Mouse (Mus musculus) ES-Bruce4 (cell line): ENCODE data around the gene 3110082I17Rik. TPM values are rescaled to one million over a fixed set of nuclear protein-coding genes. Genes with fewer than 3 reads are reported as not detected.

Experiments
- H3K27ac ChIP-seq: 2 replicates; pipeline ENCODE4 v1.5.1; 2012; ENCODE audit warnings: low read length, inconsistent platforms; ENCODE audit not compliant: insufficient read depth
- H3K27me3 ChIP-seq: 2 replicates; pipeline ENCODE4 v1.6.1; 2012; ENCODE audit warnings: mild to moderate bottlenecking, low read length, inconsistent platforms; ENCODE audit not compliant: control insufficient read depth, poor library complexity, insufficient read depth, severe bottlenecking
- H3K36me3 ChIP-seq: 2 replicates; pipeline ENCODE4 v1.6.1; 2012; ENCODE audit warnings: inconsistent platforms, mild to moderate bottlenecking, low read length, moderate library complexity; ENCODE audit not compliant: control insufficient read depth, poor library complexity, insufficient read depth, severe bottlenecking
- H3K4me1 ChIP-seq: one replicate; pipeline ENCODE4 v1.8.1; 2011; ENCODE audit warnings: low read length; ENCODE audit not compliant: control insufficient read depth, insufficient read depth
- H3K4me3 ChIP-seq: 2 replicates; pipeline ENCODE4 v1.5.1; 2011; ENCODE audit warnings: low read depth, mild to moderate bottlenecking, low read length
- H3K9ac ChIP-seq: 2 replicates; pipeline ENCODE4 v1.6.1; 2012; ENCODE audit warnings: low read depth, mild to moderate bottlenecking, inconsistent platforms; ENCODE audit not compliant: poor library complexity, severe bottlenecking
- H3K9me3 ChIP-seq: replicated peaks from 2 replicates; pipeline ENCODE4 v1.6.1; 2012; ENCODE audit warnings: mild to moderate bottlenecking, low read length, inconsistent platforms; ENCODE audit not compliant: control insufficient read depth, poor library complexity, insufficient read depth, severe bottlenecking
- CTCF ChIP-seq: IDR thresholded peaks from one replicate; pipeline ENCODE4 v1.8.1; 2011; ENCODE audit warnings: low read depth, low read length
- EP300 ChIP-seq: IDR thresholded peaks from 2 replicates; pipeline ENCODE4 v1.6.1; 2011; ENCODE audit warnings: low read depth, low read length; ENCODE audit not compliant: insufficient read depth
- POLR2A ChIP-seq: IDR thresholded peaks from one replicate; pipeline ENCODE4 v1.8.1; 2011; ENCODE audit warnings: low read length; ENCODE audit not compliant: insufficient read depth
- polyA plus RNA-seq: library from polyadenylated mRNA; stranded (reverse); fragments of >200 nt; gene quantifications from 2 replicates; pipeline ENCODE4 v1.2.4, GENCODE M21; 2011; ENCODE audit warnings: low read depth; ENCODE audit not compliant: missing spikeins, insufficient read depth, insufficient read length

Gene 3110082I17Rik
- polyA plus RNA-seq, 1 experiment = 44.5 TPM

DNA sequence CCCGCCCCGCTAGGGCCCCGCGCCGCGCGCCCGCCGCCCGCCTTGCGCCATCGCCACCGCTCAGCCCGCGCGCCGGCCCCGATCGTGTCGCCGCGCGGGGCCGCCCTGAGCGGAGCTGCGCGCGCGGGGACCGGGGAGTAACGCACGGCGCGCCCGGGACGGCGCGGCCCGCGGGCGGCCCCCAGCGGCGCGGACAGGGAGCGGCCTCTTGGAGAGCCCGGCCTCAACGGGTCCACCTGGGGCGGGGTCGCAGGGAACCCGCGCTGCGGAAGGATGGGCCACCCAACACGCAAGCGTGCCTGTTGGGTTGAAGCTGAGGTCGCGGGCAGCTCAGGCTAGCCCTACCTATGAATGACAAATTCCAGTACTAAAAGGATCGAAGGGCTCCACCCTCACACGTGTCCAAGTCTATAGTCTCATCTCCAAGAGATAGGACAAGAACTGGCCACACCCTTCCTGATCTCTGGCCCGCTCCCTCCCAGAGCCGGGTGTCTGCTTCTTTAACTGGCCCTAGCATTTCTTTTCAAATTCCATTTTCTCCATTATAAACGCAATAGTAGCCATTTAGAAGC is 134.8 kb downstream of the 3110082I17Rik start, which contains the start of gene Adap1:
Gene Adap1, minus strand, starts transcription at position 228 of the 572 bp plus-strand sequence.
- Histone ChIP-seq H3K27me3 (no peaks in the 10 kb centered on the region), H3K9me3 (no peaks in the 10 kb centered on the region), H3K36me3 (no peaks in the 10 kb centered on the region)

GRCm38 (mm10) chr5:139324691-139325394 is 135.5 kb downstream of the 3110082I17Rik start:
- Histone ChIP-seq H3K27me3 (no peaks in the 10 kb centered on the region), H3K36me3 (no peaks in the 10 kb centered on the region), H3K9me3 (no peaks in the 10 kb centered on the region), H3K27ac (no peak overlapping the region), H3K4me3 (peak overlapping the region; percentile 77), H3K4me1 (peaks cover 13% of the 10 kb centered on the region), H3K9ac (peak overlapping the region; percentile 93)
- TF ChIP-seq EP300 = no peak
- TF ChIP-seq POLR2A = no peak
- TF ChIP-seq CTCF = no peak

More for the DNA sequence above, 134.8 kb downstream of the 3110082I17Rik start, which contains the start of gene Adap1:
- TF ChIP-seq EP300 (peak; percentile 72; the same call in 1 of the 2 replicates), CTCF (peak; percentile 4), POLR2A (no peak)
- H3K9ac ChIP-seq = peak within 1 kb of the TSS; percentile 93
- peak within 1 kb of the TSS; percentile 3; the same call in 1 of the 2 replicates for H3K27ac ChIP-seq
- H3K4me1 ChIP-seq = peaks cover 13% of the 10 kb centered on the region
- H3K4me3 ChIP-seq = peak within 1 kb of the TSS; percentile 77

DNA sequence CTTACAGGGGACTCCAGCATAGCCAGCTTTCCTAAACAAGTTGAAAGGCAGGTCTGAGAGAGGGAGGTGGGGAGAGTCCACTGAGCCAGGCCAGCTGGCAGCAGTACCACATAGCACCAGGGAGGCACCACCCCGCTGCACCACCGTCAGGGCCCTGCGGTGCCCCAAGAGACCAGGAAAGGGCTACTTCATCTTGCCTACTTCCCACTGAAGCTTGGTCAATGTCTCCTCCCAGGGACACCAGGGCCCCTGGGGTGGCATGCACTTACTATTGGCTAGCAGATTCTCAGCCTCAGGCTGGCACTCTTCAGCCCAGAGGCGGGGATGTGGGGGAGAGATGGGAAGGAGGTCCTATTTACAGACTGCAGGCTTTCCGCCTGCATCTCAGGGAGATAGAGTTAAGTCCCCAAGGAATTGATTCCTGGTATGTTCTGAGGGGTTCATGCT is 136.3 kb downstream of the 3110082I17Rik start:
- H3K4me1 ChIP-seq = peaks cover 13% of the 10 kb centered on the region
- H3K9ac ChIP-seq = peak overlapping the region; percentile 93
- no peak overlapping the region for H3K27ac ChIP-seq
- H3K27me3 ChIP-seq = no peaks in the 10 kb centered on the region
- no peaks in the 10 kb centered on the region for H3K36me3 ChIP-seq
- peak overlapping the region; percentile 77 for H3K4me3 ChIP-seq
- H3K9me3 ChIP-seq = no peaks in the 10 kb centered on the region
- TF ChIP-seq EP300 (no peak), CTCF (no peak), POLR2A (no peak)

- Histone ChIP-seq H3K27me3 (no peaks in the 10 kb centered on the region), H3K9ac (no peak overlapping the region)
Observed at GRCm38 (mm10) chr5:139323260-139323924, 136.9 kb downstream of the 3110082I17Rik start.

GRCm38 (mm10) chr5:139321331-139321730 is 139.0 kb downstream of the 3110082I17Rik start:
- Histone ChIP-seq H3K9me3 (no peaks in the 10 kb centered on the region), H3K4me3 (no peak overlapping the region), H3K4me1 (peaks cover 10% of the 10 kb centered on the region), H3K27ac (no peak overlapping the region), H3K9ac (no peak overlapping the region), H3K27me3 (no peaks in the 10 kb centered on the region), H3K36me3 (no peaks in the 10 kb centered on the region)
- TF ChIP-seq POLR2A (no peak), EP300 (no peak), CTCF (no peak)

More at GRCm38 (mm10) chr5:139323260-139323924, 136.9 kb downstream of the 3110082I17Rik start:
- no peak for TF ChIP-seq POLR2A
- Histone ChIP-seq H3K36me3 (no peaks in the 10 kb centered on the region), H3K27ac (no peak overlapping the region), H3K4me1 (peaks cover 13% of the 10 kb centered on the region), H3K9me3 (no peaks in the 10 kb centered on the region), H3K4me3 (no peak overlapping the region)

DNA sequence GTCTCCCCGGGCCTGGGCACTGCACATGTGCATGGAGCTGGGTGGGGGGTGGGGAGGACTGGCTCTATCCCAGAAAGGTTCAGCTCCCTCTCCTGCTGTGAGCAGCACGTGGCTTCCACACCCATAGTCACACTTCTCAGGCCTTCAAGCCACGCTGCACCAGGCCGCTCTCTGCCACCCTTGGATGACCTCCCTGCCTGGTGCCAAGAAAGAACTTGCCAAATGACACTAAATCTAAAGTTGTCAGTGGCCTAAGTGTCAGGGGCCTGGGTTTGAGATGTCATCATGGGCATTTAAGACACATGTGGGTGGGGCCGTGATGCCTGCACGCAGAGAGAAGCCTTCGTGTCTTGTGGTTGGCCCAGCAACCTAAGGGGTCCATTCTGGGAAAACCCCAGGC is 139.9 kb downstream of the 3110082I17Rik start:
- TF ChIP-seq POLR2A = no peak
- no peak for TF ChIP-seq EP300
- no peak for TF ChIP-seq CTCF
- H3K27ac ChIP-seq = no peak overlapping the region
- H3K36me3 ChIP-seq = no peaks in the 10 kb centered on the region
- H3K9ac ChIP-seq = no peak overlapping the region
- H3K9me3 ChIP-seq = no peaks in the 10 kb centered on the region
- H3K27me3 ChIP-seq = no peaks in the 10 kb centered on the region
- peaks cover 5% of the 10 kb centered on the region for H3K4me1 ChIP-seq
- no peak overlapping the region for H3K4me3 ChIP-seq
